Mouse (Mus musculus): ENCODE measurements around the gene Idnk.
"Not testable (repeated sequence)": the region's sequence is repeated elsewhere in the genome, so short reads cannot be mapped to it uniquely, and the experiment has no call there.

Idnk gene

DNA sequence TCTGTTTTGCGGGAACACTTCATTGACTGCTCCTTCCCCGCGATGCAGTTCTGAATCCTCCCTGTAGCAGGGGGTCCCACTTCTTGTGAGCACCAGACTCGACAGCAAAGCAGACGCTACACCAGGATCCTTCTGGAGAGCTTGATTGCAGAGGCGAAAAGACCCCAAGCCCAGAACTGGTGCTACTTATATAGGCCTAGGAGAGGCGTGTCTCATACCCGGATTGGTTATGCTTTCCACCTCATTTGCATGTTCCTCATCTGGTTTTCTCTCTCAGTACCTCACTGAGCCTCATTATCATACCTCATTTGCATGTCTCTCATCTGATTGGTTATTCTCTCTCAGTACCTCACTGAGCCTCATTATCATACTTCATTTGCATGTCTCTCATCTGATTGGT lies 10.8 kb upstream of the Idnk start:
- not testable (repeated sequence) for DNase-seq (ENCODE audit: low read depth, low spot score)

DNA sequence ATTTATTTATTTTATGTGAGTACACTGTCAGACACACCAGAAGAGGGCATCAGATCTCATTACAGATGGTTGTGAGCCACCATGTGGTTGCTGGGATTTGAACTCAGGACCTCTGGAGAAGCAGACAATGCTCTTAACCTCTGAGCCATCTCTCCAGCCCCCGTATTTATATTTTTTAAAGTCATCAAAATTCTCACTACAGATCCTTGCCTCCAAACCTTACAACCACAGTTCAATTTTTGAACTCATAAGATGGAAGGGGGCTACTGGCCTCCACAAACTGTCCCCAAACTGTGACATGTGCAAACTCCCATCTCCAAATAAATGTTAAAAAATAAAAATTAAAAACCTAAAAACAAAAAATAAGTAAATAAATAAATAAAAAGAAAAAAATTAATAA lies 9.7 kb upstream of the Idnk start:
- no peak for DNase-seq (ENCODE audit: low read depth, low spot score)

DNA sequence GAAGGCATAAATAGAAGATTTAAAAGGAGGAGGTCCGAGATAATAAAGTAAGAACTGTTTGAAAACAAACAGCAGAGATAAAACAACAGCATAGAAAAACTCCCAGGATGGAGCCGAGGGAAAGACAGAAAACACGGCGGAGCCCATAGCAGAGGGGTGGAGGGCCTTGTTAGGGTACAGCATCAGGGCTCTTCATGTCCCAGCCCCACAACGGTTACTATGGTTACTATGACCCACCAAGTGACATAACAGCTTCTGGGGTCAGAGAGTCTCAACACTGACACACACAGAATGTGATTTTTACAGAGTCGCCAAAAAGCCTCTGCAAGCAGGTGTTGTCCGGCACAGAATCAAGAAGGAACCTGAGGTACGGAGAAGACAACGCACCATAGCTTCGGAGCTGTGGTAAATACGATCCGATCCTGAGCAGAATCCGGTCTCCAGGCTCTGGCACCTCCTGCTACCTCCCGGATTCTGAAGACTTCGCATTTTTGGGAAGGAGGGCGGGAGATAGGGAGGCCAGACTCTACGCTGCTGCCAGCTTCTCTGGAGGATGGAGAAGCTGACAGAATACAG lies 9.1 kb upstream of the Idnk start:
- DNase-seq (ENCODE audit: low read depth, low spot score) = peak; percentile 67

DNA sequence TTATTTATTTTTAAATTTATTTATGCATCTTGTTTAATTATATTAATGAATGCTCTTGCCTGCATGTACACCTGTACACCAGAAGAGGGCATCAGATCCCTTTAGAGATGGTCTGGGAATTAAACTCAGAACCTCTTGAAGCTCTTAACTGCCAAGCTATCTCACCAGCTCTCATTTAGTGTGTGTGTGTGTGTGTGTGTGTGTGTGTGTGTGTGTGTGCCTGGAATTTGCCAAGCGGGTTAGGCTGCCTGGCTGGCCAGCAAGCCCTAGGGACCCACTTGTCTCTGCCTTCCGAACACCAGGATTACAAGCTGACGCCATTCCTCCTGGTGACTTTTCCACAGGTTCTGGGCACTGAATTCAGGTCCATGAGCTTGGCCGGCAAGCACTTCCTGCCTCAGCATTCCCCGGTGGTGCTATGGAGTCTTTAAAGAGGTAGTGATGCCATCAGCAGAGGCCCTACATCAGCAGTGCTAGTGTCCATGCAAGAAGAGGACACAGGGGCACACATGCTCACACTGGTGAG lies 8.4 kb upstream of the Idnk start:
- no peak for DNase-seq (ENCODE audit: low read depth, low spot score)

DNA sequence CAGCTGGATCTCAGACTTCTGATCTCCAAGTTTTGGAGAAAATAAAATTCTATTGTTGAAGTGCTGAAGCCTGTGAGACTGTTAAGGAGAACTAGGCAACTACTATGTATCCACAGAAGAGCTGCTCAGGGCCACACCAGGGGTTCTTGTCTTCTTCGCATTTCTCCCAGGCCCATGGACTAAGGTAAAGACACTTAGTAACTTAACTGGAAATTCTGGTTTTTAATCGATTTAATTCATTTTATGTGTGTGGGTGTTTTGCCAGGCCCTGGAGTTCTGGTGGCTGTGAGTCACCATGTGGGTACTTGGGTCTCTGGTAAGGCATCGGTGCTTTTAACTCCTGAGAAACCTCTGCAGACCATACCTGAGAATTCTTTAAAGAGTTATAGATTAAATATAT lies 7.8 kb upstream of the Idnk start:
- DNase-seq (ENCODE audit: low read depth, low spot score) = no peak

DNA sequence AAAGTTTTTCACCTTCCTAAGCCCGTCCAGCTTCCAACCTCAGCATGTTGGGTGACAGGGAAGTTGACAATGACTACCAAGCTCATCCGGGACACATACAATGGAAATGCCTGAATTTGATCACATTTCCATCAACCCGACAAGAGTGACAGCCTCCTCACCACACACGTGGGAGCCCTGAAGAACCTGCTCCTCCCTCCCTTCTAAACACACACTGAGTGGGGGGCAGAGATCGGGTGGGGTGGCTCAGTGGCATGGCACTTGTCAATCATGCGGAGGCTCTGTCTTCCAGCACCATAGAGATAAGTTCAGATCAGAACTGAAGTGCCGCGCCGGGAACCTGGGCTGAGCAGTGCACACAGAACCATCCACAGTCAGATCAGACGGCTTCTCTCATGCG lies 7.0 kb upstream of the Idnk start:
- no peak for DNase-seq (ENCODE audit: low read depth, low spot score)

DNA sequence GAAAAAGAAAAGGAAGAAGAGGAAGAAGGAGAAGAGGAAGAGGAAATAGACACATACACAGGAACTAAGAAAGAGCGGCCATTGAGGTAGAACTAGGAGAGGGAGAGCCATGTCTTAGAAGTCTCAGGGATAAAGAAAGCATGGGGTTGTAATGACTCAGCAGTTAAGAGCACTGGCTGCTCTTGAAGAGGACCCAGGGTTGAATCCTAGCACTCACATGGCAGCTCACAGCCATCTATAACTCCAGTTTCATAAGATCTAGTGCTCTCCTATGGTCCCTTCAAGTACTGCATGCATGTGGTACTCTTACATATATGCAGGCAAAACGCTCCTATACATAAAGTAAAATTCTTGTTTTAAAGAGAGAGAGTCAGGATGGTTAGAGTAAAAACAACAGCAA lies 1.4 kb upstream of the Idnk start:
- DNase-seq (ENCODE audit: low read depth, low spot score) = no peak

DNA sequence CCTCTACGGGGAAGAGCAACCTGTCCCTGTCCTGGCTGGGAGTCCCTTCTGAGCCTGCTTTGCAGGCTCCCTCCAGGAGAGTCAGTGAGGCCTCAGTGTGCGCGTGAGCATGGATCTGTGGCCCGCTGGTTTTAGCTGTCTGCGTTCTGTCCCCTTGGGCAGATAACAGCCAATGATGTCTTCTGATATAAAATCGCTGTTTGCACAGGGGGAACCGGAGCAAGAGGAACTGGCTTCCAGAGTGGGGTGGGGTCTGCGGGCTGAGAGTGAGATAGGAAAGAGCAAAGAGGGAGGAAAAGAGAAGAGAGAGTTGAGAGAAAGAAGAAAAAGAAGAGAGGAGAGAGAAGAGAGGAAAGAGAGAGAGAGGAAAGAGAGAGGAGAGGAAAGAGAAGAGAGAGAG lies 413 bp upstream of the Idnk start:
- DNase-seq (ENCODE audit: low read depth, low spot score) = no peak

DNA sequence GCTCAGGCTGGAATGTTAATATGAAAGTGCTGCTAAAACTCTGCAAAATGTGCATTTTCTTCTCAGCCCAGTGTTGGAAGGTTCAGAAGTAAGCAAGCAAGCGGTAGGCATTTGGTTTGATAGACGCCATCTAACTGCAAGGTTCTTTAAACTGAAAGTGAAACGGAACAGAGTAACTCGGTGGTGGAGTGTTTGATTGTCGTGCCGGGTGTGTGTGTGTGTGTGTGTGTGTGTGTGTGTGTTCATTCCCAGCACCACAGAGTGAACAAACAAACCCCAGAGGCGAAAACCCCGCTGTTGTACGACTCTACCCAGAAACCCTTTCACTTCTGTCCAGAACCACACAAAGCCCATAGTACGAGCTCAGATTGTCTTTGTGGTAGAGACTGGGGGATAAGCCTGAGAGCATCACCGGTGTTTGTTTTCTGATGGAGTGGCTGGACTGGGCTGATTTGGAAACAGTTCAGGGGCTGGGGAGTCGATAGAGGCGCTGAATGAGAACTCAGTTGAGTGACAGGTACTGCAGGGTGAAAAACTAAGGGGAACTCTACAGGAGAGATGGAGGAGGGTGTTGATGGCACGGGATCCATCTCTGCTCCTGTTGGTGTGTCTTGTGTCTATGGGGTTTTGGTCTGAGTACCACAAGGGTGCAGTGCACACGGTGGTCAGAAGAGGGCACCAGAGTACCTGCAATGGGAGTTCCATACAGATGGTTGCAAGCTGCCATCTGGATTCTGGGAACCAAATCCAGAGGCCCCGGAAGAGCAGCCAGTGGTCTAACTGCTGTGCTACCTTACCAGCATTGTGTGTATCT lies 857 bp downstream of the Idnk start:
- peak; percentile 85 for DNase-seq (ENCODE audit: low read depth, low spot score)

DNA sequence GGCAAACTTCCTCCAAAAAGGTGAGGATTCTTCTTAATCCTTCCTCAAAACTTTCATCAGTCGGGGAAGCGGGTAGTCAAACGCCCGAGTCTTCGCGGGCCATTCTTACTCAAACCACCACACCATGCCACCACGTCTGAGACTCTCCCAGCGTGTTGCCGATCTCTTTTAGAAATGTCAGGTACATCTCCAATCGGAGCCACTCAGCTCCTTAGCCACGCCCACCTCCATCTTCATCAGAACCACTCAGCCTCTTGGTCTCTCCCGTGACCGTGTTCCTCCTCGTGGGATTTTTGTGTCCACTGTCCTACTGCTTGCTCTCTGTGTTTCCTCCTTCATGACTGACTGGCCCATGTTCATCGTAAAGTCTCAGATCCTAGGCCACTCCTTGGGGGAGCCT lies 3.3 kb downstream of the Idnk start:
- no peak for DNase-seq (ENCODE audit: low read depth, low spot score)

DNA sequence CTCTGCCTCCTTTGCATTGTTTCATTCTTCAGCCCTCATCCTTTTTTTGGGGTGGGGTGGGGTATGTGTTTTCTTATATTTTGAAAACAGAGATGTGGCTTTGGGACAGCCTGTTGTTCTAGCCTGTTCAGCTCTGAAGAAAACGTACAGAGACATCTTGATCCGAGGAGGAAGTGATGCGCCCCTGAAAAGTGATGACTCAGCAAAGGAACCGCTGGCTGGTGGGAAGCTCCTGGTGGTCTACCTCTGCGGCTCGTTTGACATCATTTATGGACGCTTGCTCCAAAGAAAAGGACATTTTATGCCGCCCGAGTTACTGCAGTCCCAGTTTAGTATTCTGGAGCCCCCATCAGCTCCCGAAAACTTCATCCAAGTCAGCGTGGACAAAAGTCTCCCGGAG lies 5.9 kb downstream of the Idnk start:
- DNase-seq (ENCODE audit: low read depth, low spot score) = no peak

DNA sequence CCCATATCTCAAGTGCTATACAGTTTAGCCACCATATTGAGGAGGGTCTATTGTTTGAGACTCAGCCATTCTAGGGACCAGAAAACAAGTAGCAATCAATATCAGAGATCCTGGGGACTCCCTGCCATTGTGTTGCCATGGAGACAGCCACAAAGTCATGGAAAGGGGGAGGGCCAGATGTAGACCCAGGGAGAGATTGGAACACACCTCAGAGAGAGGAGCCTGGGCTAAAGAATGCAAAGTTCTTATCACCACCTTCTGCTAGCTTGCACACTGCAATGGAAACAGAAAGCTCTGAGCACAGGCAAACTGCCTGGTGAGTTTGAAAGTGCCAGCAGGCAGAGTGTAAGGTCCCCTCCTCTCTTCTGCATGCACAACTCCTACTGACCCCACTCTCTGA lies 10.7 kb downstream of the Idnk start:
- DNase-seq (ENCODE audit: low read depth, low spot score) = no peak

DNA sequence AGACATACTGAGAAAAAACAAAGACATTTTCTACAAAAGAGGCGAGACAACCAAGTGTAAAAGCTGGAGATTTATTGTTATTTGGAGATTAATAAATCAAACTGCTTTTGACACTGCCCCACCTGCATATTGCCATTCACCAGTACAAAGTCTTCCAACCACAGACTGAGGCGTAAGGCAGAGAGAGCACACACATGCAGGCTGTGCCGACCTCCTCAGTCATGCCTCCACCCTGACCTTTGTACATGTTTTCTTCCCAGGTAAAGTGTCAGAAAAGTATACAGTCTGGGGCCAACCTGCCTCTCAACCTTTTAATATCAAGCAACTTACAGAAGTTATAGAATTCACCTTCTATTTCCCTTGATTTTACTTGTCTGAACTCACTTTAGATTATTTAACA lies 18.7 kb downstream of the Idnk start:
- no peak for DNase-seq (ENCODE audit: low read depth, low spot score)

DNA sequence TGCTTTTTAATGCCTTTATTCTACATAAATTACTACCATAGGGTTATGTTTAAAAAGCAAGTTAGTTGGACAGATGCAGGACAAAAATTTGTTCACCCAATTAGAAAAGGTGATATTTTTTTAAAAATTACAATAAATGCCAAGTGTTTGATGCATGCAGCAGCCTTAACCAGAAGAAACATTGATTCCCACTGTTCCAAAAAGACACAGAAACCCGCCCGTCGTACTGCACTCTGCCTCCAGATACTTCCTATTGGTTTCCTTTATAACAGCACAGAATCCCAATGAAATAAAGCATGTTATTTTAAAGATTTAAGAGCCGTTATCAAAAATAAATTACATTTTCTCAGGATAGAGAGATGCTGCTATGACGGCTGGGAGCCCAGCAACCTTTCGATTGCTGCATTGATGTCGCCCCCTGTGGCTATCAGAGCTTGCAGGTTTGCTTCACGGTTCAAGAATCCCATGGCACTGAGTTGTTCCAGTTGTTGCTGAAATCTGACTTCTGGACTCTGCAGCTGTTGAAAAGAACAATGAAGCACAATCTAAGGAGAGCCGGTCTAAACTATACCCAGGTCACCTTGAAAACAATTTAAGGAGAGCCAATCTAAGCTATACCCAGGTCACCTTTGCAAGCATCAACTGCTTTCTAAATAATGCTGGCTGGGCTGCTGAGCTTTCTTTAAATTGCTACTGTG lies 20.2 kb downstream of the Idnk start:
- no peak for DNase-seq (ENCODE audit: low read depth, low spot score)

DNA sequence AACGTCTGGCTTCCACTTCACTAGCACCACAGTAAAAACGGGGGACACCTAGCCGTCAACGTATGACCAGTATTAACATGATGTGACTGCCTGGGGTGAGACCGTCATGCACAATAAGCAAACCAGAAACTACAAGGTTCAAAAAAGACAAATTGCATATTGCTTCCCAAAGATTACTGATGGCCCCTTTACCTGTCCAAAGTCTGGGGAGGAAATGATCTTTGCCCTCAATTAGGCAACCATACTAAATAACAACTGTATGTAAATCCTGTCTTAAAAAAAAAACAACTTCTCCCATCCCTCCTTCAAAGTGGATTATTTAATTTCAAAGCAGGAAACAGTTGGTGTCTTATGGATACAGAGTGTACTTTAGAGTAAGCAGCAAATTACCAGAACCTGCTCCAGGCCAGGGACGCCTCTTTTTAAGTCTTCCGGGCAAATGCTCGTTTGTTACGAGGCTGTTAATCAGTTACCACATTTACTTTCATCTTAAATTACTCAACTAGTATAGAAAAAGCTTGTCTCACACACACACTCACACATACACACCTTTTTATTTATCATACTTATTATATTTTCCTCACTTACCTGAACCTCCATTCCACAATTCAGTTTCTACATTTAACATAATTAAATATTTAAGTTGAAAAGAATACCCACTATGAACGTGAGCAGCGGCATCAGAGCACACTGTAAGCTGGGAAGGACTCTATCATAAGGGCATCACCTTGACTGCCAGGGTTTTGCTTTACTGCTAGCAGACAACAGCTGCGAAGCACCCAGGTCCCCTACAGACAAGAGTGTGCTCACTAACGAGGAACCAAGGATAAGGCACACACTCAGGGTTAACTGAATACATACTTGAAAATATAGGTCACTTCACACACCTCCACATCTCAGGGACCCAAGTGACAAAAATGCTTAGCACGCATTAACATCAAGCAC lies 24.4 kb downstream of the Idnk start:
- DNase-seq (ENCODE audit: low read depth, low spot score) = no peak

DNA sequence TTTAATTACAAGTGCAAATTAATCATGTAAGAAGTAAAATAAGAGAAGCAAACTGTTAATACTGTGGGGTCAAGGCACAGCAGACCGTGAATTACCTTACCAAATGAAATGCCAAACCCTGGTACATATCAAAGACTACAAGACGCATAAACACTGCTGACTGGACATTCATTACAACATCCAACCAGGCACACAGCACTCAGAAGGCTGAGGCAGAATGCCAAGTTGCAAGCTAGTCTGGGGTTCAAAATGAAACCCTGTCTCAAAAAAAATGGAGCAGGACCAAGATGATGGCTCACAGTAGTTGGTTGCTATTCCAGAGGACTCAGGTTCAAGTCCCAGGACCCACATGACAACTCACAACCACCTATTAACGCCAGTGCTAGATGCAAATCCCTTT lies 26.7 kb downstream of the Idnk start:
- DNase-seq (ENCODE audit: low read depth, low spot score) = no peak

DNA sequence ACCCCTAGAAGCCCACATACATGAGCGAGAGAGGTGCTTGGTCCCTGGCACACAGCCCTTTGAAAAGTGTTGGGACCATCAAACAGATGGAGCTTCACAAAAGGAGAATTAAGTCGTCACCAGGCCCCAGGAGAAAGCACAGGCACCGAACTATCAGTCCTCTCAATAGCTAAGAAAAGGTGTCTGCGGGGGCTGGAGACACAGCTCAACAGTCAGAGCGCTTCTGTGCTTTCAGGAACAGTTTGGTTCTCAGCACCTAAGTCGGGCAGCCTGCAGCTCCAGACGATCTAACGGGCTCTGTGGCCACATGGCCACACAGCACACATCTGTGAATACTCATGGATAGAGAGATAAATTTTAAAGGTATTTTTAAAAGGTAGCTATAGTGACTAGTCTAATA lies 28.8 kb downstream of the Idnk start:
- DNase-seq (ENCODE audit: low read depth, low spot score) = no peak

DNA sequence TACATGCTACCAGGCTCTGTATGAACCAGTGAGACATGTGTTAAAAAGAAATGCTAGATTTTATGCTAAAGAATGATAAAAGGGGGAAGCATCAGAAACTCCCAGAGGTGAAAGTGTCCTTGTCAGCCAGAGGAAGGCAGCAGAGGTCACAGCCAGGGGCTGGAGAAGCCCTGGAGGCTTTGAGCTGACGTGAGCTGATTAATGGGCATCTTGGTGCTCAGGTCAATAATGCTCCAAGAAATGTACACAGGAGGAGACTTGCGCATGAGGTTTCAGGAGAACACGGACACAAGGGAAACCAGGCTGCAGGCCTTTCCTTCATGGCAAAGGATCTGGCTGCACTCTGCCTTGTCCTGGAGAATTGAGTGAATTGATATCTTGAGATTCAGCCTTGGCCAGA lies 30.3 kb downstream of the Idnk start:
- DNase-seq (ENCODE audit: low read depth, low spot score) = no peak

DNA sequence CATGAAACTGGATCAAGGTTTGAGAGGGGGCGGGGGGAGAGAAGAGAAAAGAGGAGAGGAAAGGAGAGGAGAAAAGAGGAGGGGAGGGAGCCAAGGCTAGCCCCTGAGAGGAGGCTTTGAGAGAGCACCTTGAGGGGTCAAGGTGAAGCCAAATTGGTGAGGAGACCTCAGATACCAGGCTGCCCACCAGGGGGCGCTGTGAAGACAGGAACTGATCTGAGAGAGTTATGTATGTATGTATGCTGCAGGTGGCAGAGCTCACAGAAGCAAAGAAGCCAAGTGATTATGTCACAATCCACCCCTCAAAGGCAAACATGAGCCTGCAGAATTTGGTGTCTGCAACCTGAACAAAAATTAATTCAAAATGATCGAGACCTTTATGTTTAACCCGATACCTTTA lies 31.0 kb downstream of the Idnk start:
- peak; percentile 69 for DNase-seq (ENCODE audit: low read depth, low spot score)

DNA sequence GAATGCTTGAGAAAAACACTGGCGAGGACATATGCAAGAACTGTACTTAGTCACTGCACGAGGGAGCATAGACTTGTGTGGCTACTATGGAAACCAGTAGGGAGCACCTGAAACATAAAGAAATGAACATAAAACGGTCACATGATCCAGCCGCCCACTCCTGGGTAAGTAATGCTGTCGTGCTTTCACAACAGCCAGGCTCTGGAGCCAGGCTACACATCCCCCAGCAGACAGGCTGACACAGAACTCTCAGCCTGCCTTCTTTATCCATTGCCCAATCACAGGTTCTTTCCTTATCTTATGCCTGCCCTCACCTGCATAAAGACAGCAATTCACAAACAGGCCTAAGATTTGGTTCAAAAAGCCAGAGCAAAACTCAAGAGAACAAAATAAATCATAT lies 32.0 kb downstream of the Idnk start:
- DNase-seq (ENCODE audit: low read depth, low spot score) = no peak

DNA sequence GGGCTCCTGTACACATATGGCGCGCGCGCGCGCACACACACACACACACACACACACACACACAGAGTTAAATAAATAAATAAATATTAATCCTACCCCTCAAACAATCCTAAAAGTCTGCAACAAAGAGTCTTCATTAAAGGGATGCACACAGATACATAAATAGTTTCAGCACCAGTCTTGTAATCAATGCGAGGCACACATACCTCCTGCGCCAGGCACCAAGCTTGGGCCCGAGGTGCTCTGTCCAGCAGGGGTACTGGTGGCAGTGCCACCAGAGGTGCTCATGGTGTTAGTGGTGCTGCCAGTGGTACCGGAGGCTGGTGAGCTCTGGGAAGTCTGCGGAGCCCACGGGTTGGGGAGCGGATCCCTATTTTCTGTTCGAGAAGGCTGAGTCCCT lies 34.1 kb downstream of the Idnk start:
- DNase-seq (ENCODE audit: low read depth, low spot score) = no peak

DNA sequence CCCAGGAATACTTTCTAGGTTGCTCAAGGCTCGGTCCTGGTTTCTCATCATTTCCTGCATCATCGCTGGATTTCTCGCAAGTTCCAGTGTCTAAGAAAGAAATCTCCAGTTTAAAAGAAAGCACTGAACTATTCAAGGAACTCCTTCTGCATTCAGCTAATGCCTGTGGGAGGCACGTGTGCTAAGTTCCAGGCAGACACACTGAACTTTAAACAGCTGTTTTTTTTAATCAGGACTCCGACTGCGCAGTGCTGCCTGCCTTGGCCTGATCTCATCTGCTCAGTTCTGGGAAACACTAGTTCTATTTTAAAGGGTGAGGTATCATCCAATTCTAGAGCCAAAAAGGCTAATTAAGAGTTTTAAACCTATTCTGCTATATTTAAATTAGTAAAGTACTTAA lies 34.7 kb downstream of the Idnk start:
- no peak for DNase-seq (ENCODE audit: low read depth, low spot score)

All from embryo, embryonic 11.5 days (tissue).